Mouse (Mus musculus): ENCODE data around the gene Bbip1.
"Not testable (repeated sequence)": the region's sequence is repeated elsewhere in the genome, so short reads cannot be mapped to it uniquely, and the experiment has no call there.

Gene Bbip1

DNA sequence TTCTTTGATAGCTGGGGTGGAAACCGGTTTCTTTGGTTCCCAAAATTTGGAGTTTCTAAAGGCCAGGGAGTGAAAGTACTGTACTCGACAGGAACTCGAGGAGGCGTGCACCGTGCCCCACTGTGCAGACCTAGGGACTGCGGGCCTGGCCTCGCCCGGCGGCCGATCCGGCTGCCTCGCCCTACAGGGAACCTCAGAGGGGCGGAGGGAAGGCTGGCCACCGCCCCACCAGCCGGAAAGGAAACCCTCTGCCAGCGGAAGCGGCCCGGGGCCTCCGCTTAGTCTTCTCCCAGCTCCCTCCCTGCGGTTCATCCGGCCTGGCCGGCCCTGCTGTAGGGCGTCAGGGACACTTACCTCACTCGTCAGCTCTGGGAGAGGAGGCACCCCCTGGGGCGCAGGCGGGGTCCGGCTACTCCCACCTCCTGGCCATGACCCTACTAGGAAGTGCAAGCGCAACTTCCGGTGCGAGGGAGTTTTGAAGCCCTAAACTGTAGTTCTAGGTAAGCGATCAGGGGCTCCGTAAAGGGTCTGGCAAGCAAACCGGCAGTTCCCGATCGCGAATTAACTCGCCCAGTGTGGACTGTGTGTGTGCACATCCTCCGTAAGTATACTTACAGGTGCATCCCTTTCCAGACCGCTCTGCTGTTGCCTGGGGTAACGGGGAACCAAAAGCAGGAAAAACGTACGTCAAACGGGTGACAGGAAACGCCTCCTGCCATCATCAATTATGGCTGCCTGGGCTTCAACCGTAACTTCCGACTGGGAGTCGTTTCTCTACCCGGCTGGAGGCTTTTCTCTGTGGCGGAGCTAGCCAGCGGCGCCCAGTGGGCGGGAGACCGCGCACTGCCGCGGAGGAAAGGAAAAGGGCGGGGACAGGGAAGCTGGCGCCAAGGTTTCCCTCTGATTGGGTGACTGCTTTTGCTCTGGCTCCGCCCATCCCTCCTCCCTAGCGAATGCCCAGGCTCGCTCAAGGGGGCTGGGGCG is at the start of gene Bbip1, which contains the start of gene Shoc2:
TSS of gene Bbip1 (minus strand) at position 826 of the 984 bp plus-strand sequence.
TSS of gene Shoc2 (plus strand) at position 505 of the 984 bp plus-strand sequence.
- peak; percentile 99 to 100 for DNase-seq

DNA sequence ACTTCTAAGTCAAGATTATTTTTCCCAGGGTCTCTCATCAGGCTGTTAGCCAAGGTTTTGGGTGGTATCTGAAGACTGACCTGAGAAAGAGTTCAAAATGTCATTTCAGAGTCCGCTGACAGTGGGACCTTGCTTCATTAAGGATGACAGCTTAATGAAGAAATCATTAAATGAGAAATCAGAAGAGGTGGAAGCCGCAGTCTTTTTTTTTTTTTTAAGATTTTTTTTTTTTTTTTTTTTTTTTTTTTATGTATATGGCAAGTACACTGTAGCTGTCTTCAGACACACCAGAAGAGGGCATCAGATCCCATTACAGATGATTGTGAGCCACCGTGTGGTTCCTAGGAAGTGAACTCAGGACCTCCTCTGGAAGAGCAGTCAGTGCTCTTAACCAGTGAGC is 49.4 kb upstream of the Bbip1 start:
- DNase-seq, result no peak

- no peak for DNase-seq
Observed at GRCm38 (mm10) chr19:53990538-53990937, 46.1 kb upstream of the Bbip1 start.

DNA sequence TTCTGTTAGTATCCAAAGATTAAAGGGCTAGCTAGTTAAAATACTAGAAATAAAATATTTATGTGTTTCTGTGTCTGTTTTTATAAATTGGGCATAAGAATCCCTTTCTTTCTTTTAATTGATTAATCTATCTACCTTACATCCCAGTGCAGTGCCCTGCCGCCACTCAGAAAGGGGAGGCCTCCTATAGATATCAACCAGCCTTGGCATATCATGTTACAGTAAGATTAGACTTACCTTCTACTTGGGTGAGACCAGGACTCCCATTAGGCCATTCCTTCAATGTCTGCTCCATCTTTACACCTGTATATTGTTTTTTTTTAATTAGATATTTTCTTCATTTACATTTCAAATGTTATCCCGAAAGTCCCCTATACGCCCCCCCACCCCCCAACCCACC is 40.2 kb upstream of the Bbip1 start:
- no peak for DNase-seq

- peak in 1 of 2 experiments; percentile 7 for DNase-seq
Observed at GRCm38 (mm10) chr19:53983336-53983735, 38.9 kb upstream of the Bbip1 start.

DNA sequence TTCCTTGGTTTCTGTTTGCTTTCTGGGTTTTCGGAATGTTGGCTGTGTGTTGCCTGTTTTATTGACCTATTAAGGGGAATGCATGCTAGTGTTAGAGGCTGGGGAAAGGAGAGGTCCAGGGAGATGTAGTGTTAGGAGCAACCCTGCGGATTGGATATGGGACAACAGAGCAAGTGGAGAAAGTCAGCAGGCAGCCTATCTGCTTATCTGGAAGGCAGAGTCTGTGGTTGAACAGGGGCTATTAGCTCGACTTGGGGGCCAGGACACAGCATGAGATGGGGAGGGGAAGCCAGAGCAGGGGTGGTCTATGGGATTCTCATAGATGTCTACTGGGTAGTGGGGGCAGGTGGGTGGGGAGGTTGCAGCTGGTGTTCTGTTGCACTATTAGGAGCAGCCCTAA is 37.6 kb upstream of the Bbip1 start:
- DNase-seq, result no peak

DNA sequence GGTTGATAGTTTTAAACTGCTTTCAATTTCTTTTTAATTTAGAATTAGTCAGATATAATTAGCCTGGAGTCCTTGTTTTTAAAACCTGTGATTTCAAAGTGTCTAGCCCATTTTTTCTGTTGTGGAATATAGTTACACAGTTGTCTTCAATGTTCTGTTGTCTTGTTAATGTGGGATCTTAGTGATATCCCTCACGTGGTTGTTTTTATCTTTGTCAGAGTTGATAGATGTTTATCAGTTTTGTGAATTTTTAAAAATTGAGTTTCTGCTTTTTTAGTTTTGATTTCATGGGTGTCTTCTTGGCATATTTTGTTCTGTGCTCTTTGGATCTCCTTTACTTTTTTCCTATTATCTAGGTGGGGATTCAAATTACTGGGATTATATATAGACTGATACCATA is 29.2 kb upstream of the Bbip1 start:
- no peak for DNase-seq

DNA sequence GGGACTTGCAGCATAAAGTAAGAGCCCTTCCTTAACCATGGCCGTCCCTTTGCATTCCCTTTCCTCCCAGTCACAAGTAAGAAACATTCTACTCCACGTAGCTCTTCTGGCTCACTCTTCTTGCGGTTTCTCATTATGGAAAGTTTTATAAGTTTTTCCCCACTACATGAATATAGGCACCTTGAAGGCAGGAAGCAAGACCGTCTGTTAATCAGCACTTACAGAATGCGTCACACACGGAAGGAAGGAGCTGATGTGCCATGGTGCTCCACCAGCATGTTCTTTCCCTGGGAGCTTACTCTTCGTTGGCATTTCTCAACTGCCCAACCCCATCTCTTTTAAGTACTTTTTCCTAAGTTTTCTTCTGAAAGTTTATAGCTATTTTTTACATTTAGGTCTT is 27.5 kb upstream of the Bbip1 start:
- DNase-seq, result no peak

- DNase-seq, result no peak
Observed at GRCm38 (mm10) chr19:53969226-53969625, 24.8 kb upstream of the Bbip1 start.

DNA sequence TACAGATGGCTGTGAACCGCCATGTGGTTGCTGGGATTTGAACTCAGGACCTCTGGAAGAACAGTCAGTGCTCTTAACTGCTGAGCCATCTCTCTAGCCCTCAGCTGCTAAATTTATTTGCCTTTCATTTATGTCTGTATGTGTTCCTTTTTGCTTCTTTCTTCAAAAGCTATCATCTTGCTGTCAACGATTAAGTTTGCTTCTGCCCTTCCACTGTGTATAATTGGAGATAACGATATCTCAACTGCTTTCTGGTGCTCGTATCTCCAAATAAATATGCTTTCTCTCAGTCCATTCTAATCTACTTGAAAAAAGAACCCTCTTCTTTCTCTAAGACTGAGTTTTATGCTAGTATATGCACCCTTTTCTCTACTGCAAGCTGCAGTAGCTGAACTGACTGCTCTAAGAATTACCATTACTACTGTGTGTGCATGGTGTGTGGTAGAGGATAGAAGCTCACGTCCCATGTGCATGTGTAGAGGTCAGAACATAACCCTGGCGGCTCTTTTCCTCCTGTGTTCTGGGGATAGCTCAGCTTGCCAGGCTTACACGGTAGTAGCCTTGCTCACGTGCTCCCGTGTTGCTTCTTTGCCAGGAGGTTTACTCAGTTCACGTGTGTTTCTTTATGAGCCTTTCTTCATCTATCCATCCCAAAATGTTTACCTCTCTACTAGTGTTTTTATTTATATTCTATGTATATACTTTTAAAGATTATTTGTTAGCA is 20.6 kb upstream of the Bbip1 start:
- no peak for DNase-seq

DNA sequence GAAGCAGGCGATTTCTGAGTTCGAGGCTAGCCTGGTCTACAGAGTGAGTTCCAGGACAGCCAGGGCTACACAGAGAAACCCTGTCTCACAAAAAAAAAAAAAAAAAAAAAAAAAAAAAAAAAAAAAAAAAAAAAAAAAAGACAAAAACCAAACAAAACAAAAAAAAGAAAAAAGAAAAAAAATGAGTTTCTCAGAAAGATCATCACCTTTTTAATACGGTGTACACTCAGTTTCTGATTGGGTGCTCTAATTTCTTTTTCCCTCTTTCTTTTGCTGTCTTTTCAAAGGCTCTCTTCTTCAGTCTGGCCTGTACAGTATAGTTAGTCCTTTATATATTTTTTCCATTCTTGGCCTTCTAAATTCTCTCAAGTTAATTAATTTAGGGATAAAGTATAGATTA is 19.9 kb upstream of the Bbip1 start:
- DNase-seq, result not testable (repeated sequence)

DNA sequence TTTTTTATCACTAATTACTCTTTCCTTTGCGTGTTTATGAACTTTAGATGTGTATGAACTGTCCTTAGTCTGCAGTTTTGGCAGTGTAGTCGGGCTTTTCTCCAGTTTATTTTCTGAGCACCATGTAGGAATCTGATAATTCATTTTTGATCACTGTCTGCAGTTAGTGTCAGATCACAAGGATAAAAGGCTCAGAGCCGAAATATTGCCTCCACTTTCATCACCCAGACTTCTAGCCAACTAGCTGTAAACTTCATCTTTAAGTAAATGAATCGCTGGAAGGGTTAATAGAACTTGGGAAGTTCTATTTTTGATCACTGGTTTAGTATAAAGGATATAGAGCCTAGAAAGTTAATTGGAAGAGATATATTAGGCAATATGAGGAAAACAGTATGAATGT is 18.1 kb upstream of the Bbip1 start:
- DNase-seq, result no peak

GRCm38 (mm10) chr19:53957513-53957912 is 13.1 kb upstream of the Bbip1 start:
- no peak for DNase-seq

- DNase-seq, result peak; percentile 68 to 76
Observed at GRCm38 (mm10) chr19:53945171-53946042, 980 bp upstream of the Bbip1 start.

DNA sequence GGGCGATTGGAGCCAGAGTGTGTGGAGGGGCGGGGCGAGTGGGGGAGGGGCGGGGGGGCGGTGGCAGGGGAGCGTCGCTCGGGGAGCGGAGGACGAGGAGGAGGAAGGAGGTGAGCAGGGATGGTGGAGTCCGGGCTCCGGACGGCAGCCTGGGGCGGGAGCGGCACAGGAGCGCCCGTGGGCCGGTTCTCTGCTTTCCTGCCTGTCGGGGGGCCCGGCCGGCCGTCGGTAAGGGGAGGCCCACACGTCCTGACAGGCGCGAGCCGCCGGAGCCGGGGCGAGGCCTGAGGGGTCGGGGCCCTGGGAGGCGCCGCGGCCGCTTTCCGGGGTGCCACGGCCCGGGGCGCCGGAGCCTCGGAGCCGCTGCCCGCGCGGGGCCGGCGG is 351 bp upstream of the Bbip1 start:
- DNase-seq, result no peak

GRCm38 (mm10) chr19:53942342-53942741 is 2.1 kb downstream of the Bbip1 start:
- no peak for DNase-seq

- no peak for DNase-seq
Observed at GRCm38 (mm10) chr19:53941139-53941538, 3.3 kb downstream of the Bbip1 start.

DNA sequence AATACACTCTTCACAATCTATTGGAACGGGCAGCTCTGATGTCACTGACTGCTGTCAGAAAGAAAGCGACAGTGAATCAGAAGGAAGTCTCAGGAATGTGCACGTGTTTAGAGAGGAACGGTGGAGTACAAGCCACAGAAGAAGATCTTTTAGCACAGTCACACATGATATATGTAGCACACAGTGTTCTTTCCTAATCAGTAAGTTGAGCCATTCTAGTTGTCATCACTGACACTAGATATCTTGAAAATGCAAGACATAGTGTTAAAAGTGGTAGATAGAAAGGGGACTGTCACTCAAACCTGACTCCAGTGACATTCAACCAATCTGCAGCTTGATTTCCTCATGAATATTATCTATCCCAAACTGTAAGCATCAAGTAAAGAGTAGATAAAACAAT is 5.0 kb downstream of the Bbip1 start:
- DNase-seq, result no peak

GRCm38 (mm10) chr19:53934046-53934445 is 10.4 kb downstream of the Bbip1 start:
- DNase-seq, result no peak

GRCm38 (mm10) chr19:53933050-53933449 is 11.4 kb downstream of the Bbip1 start:
- no peak for DNase-seq

GRCm38 (mm10) chr19:53929218-53929617 is 15.2 kb downstream of the Bbip1 start:
- no peak for DNase-seq

DNA sequence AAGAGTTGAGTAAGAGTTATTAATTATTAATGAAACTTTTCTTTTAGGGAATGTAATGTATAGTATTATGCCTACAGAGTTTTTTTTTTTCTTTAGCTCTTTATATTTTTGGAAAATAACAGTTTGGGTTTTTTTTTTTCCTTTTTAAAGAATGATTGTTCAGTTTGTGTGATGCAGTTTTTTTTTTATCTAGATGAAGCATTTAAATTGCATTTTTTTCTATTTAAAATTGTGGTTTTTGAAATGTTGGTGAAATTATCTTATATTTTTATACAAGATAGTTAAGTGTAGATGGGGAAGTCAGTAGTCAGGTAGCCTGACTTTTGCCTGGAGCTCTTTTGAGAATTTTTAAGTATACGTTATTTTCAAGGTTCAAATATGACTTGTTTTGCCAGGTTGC is 17.7 kb downstream of the Bbip1 start:
- no peak for DNase-seq

GRCm38 (mm10) chr19:53925338-53925751 is 19.1 kb downstream of the Bbip1 start:
- peak; percentile 62 to 68 for DNase-seq

Measured in kidney, postnatal 4 days (tissue).